Mouse (Mus musculus) olfactory bulb, adult 2 months (tissue): ENCODE measurements around the gene Dcun1d4. TPM values are rescaled to one million over a fixed set of nuclear protein-coding genes. Genes with fewer than 3 reads are reported as not detected.

Source experiments
- H3K27ac ChIP-seq: fragments of 200-500 bp; 2 replicates; pipeline ENCODE4 v1.5.1; 2012; ENCODE audit warnings: low read depth, low read length; ENCODE audit not compliant: insufficient read depth
- H3K4me1 ChIP-seq: fragments of 200-500 bp; 2 replicates; pipeline ENCODE4 v1.6.1; 2012; ENCODE audit warnings: low read length; ENCODE audit not compliant: control insufficient read depth, insufficient read depth
- H3K4me3 ChIP-seq: fragments of 200-500 bp; 2 replicates; pipeline ENCODE4 v1.5.1; 2012; ENCODE audit warnings: mild to moderate bottlenecking, low read depth, low read length, moderate library complexity; ENCODE audit not compliant: insufficient read depth
- CTCF ChIP-seq: fragments of 200-500 bp; IDR thresholded peaks from 2 replicates; pipeline ENCODE4 v1.5.1; 2012; ENCODE audit warnings: low read depth, mild to moderate bottlenecking, low read length, moderate library complexity; ENCODE audit not compliant: insufficient read depth
- POLR2A ChIP-seq: fragments of 200-500 bp; IDR thresholded peaks from 2 replicates; pipeline ENCODE4 v1.6.1; 2012; ENCODE audit warnings: mild to moderate bottlenecking, low read depth, low read length, moderate library complexity; ENCODE audit not compliant: insufficient read depth
- WGBS: fragments of 180-500 bp; shearing (Covaris S2); methylation state at CpG from one replicate; pipeline ENCODE4 v1.1.7; 2018; 5-methylcytosine and 5-hydroxymethylcytosine counted together
- polyA plus RNA-seq: library from polyadenylated mRNA; stranded (reverse); fragments of >200 nt; gene quantifications from 2 replicates; pipeline ENCODE4 v1.2.4, GENCODE M21; 2012; ENCODE audit warnings: low replicate concordance; ENCODE audit not compliant: missing spikeins, insufficient read depth, insufficient read length

The Dcun1d4 gene
- not detected in 2 replicates for polyA plus RNA-seq

DNA sequence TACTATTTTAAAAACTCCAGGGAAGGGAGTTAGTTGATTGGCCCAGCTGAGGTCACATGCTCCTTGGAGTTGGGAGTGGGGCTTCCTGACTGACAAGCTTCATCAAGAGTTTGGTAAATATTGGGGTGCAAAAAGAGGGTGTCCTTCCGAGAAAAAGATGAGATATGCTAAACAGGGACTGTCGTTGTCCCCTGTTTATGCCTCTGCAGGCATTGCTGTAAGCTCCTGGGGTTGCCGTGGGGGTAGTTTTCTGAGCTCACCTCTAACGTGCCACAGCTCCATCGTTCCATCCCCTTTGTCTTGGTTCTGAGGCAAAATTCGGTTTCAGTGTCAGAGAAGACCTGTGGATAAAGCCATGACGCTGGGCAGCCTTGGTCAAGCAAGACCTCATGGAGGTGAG, at the start of gene Dcun1d4:
TSS of gene Dcun1d4 (plus strand) at position 301 of the 400 bp plus-strand sequence.
- no peak within 1 kb of the TSS for H3K27ac ChIP-seq

DNA sequence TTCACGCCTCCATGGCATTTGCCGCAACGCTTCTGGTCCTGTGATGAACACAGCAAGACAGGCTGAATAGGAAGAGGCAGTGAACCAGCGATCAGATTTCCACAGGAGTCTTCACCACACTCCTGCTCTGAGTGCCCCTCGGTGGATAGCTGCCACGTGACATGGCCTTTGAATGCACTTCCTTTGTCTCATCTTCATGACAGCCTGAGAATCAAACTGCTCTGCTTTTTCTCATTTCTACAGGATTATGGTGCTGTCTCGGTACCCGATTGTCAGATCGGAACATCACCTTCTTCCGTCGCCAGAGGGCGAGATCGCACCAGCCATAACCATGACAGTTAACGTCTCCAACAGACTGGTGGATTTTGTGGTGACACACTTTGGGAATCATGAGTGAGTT, 49.2 kb upstream of the Dcun1d4 start:
- no peak overlapping the region for H3K4me3 ChIP-seq
- no peaks in the 10 kb centered on the region for H3K4me1 ChIP-seq
- no peak overlapping the region for H3K27ac ChIP-seq
- TF ChIP-seq CTCF, result peak; percentile 56
- no peak for TF ChIP-seq POLR2A
- WGBS, result 12% methylated on average over 14 of the region's 14 CpGs

More for the DNA sequence above, at the start of gene Dcun1d4:
- Histone ChIP-seq H3K4me3 (no peak within 1 kb of the TSS), H3K4me1 (no peaks in the 10 kb centered on the region)
- TF ChIP-seq CTCF, result no peak
- TF ChIP-seq POLR2A, result no peak
- WGBS, result 87% methylated on average over 7 of the region's 7 CpGs

DNA sequence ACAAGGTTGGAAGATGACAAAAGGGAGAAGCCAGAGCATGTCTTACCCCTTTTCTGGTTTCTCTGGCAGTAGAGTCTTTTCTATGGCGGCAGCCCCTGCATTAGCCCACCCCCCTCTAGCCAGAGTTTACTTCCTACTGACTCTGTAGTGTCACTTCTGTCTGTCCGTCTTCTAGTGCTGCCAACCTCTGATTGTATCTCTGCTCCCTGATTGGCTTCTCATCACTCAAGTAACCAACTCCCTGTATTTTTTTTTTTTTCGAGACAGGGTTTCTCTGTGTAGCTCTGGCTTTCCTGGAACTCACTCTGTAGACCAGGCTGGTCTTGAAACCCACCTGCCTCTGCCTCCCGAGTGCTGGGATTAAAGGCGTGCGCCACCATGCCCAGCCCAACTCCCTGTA, 48.0 kb upstream of the Dcun1d4 start:
- TF ChIP-seq CTCF (no peak), POLR2A (no peak)
- Histone ChIP-seq H3K4me3 (no peak overlapping the region), H3K27ac (no peak overlapping the region), H3K4me1 (no peaks in the 10 kb centered on the region)
- WGBS, result 92% methylated on average over 6 of the region's 6 CpGs

GRCm38 (mm10) chr5:73434764-73435163, 46.0 kb upstream of the Dcun1d4 start:
- H3K27ac ChIP-seq, result no peak overlapping the region
- H3K4me3 ChIP-seq, result no peak overlapping the region
- TF ChIP-seq CTCF, result no peak
- TF ChIP-seq POLR2A, result no peak
- H3K4me1 ChIP-seq, result no peaks in the 10 kb centered on the region
- WGBS, result 93% methylated on average over 7 of the region's 7 CpGs

- peaks cover 4% of the 10 kb centered on the region; the same call in 1 of the 2 replicates for H3K4me1 ChIP-seq
- no peak for TF ChIP-seq CTCF
- no peak for TF ChIP-seq POLR2A
Observed at GRCm38 (mm10) chr5:73442176-73442575, 38.6 kb upstream of the Dcun1d4 start.

DNA sequence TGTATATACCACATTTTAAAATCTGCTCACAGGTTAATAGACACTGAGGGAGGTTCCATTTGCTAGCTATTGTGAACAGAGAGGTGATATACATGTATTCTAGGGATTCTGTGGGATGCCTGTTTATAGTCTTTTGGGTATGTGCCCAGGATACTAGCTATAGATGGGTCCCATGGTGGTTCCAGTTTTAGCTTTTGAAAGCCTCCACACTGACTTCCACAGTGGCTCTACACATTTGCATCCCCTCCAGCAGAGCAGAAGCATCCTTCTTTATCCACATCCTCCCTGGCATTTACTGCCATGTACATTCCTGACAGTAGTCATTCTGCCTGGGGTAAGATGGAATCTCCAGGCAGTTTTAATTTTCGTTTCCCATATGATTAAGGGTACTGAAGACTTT, 30.5 kb upstream of the Dcun1d4 start:
- no peak overlapping the region for H3K4me3 ChIP-seq
- 81% methylated on average over 1 of the region's 1 CpGs for WGBS
- H3K27ac ChIP-seq, result no peak overlapping the region
- TF ChIP-seq POLR2A, result no peak
- TF ChIP-seq CTCF, result no peak
- H3K4me1 ChIP-seq, result no peaks in the 10 kb centered on the region

More at GRCm38 (mm10) chr5:73442176-73442575, 38.6 kb upstream of the Dcun1d4 start:
- Histone ChIP-seq H3K4me3 (no peak overlapping the region), H3K27ac (no peak overlapping the region)
- 42% methylated on average over 9 of the region's 9 CpGs for WGBS

DNA sequence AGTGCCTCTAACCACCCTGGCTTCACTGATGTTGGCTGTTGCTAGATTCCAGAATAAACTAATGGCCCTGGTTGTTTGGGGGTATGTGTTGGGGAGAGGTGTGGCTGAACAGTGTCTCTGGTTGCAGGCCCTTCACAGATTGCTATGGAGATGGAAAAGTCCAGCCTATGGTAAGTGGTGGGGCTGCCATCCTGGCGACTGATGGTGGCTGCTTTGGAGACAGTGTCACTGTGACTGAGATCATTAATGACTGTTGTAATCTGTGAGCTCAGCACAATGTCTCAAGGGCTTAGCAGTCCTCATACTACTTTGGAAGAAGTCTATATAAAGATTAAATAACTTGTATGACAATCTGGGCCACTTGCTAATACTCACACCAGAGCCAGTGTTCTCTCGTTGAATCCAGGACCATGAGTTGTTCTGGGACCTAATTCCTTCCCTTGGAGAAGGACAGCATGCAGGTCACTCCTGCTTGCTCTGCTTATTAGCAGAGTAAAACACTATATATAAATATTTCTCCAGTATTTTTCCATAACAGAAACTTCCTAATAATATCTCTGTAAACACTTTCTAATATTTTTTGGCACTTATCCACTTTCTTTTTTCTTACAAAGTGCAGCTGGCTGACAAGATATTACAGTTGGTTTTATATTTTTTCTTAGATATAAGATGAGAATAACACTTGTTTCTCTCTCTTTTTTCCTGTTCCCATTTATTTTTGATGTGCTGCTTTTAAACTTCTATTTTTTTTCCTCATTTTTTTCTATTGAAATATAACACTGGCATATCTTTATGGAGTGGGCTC, 26.1 kb upstream of the Dcun1d4 start:
- Histone ChIP-seq H3K4me3 (no peak overlapping the region), H3K4me1 (no peaks in the 10 kb centered on the region), H3K27ac (no peak overlapping the region)
- TF ChIP-seq POLR2A (no peak), CTCF (no peak)
- 70% methylated on average over 2 of the region's 2 CpGs for WGBS

DNA sequence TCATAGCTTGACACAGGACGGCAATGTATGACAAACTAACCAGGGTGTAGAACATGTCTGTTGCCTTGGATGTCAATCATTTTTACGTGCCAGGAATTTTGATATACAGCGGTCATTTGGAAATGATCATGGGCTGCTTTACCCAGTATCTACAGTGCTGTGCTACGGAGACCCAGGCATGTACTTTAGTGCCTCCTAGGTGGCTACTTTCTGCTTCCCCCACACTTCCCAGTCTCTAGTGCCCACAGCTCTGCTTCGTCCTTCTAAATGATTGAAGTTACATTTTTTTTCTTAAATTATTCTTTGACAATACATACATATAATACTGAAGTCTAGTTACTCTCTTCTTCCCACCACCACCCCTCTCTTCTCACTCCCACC, 25.5 kb upstream of the Dcun1d4 start:
- TF ChIP-seq POLR2A (no peak), CTCF (no peak)
- 93% methylated on average over 5 of the region's 5 CpGs for WGBS
- no peak overlapping the region for H3K4me3 ChIP-seq
- no peaks in the 10 kb centered on the region for H3K4me1 ChIP-seq
- H3K27ac ChIP-seq, result no peak overlapping the region

DNA sequence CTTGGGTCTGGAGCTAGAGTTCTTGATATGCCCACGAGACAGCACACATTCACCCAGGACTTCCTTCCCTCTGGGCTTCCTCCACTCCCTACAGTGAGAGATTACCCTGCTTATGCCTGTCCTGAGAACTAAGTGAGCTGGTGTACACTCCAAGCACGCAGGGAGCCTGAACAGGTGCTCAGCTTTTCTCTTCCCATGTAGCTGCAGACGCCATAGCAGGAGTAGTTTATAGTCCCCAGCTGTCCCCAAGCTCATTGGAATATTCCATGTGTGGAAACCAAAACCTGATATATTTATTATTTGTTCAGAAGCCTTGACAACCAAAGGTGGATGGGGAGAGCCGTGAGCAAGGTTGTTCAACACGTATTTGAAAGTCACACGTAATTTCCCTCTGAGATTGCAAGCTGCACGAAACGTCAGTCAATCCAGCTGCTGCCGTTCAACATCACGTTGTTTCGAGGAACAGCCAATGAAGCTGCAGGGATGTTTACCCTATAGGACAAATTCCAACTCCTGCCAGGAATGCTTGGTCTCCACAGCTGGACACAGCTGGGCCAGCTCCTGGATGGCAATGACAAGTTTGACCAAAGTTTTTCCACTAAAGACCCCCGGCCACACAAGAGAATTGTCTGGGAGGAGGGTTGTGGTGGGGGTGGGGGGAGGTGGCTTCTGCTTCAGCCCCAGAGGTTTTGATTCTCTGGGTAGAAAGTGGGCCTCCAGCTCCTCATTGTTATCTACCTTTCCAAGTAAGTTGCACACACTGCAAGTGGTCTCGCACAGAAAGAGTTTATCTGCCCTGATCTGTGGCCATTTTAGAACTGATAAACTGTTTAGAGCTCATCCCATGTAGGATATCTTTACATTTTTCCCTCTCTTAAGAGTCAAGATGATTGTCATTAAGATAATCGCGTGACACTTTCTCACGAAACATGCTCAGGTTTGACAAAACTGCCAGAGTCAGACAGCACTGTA, 12.1 kb upstream of the Dcun1d4 start:
- no peak overlapping the region for H3K27ac ChIP-seq
- WGBS, result 89% methylated on average over 16 of the region's 16 CpGs

More for the DNA sequence above, 12.1 kb upstream of the Dcun1d4 start:
- Histone ChIP-seq H3K4me3 (no peak overlapping the region), H3K4me1 (no peaks in the 10 kb centered on the region)
- no peak for TF ChIP-seq POLR2A
- TF ChIP-seq CTCF, result no peak
